In genomic region chr19:10589127-10589857, GRCm38 (mm10) we compare ENCODE assay signal across 18 mouse cellular contexts. TPM values are rescaled to one million over a fixed set of nuclear protein-coding genes. Genes with fewer than 3 reads are reported as not detected.
DNase-seq lines count a peak whose midpoint lies in the region; ATAC-seq lines count a peak whose summit lies in the region.
"Had no signal": no experiment of that assay in that cellular context is flagged by ENCODE, and none has a peak within 500 bp of the region (broad histone marks: within the 10 kb centered on the region; RNA-seq: fewer than 3 reads in every experiment).

No protein-coding gene starts in this region.

- intact Hi-C loops in heart, postnatal 10 days (cut with DNase I) = no loop called here

- ATAC-seq in heart, embryonic 15.5 days (replicated peaks; ENCODE audit: insufficient number of reproducible peaks, insufficient read depth, low FRiP score, low read depth) = 0 out of 2 replicates have a peak, but pooled peaks have one; percentile 43
- ATAC-seq in embryonic facial prominence, embryonic 15.5 days (ENCODE audit: insufficient number of reproducible peaks, low FRiP score, low TSS enrichment, low read depth) = peak; percentile 78
- ATAC-seq in liver, embryonic 16.5 days (ENCODE audit: low read depth) = no peak
- ATAC-seq: midbrain, embryonic 16.5 days had no signal

- no peaks in the 10 kb centered on the region for H3K9me3 ChIP-seq in heart, embryonic 15.5 days (replicated peaks)
- no peaks in the 10 kb centered on the region for H3K9me3 ChIP-seq in embryonic facial prominence, embryonic 15.5 days (replicated peaks)
- H3K9me3 ChIP-seq in liver, embryonic 16.5 days (replicated peaks; ENCODE audit: control insufficient read depth, low read length) = no peaks in the 10 kb centered on the region
- H3K9me3 ChIP-seq: G1E; neural tube, embryonic 13.5 days had no signal

- WGBS in heart, embryonic 15.5 days = 62% methylated on average over 5 of the region's 5 CpGs
- WGBS in embryonic facial prominence, embryonic 15.5 days = 28% methylated on average over 5 of the region's 5 CpGs
- 40% methylated on average over 5 of the region's 5 CpGs for WGBS in liver, embryonic 16.5 days (ENCODE audit: insufficient replicate concordance)

- H3K36me3 ChIP-seq in heart, embryonic 15.5 days = peaks cover 21% of the 10 kb centered on the region
- H3K36me3 ChIP-seq in embryonic facial prominence, embryonic 15.5 days = peaks cover 27% of the 10 kb centered on the region; the same call in 1 of the 2 replicates
- H3K36me3 ChIP-seq in liver, embryonic 16.5 days (ENCODE audit: control insufficient read depth, insufficient read depth) = peaks cover 8% of the 10 kb centered on the region; the same call in 1 of the 2 replicates

- H3K27ac ChIP-seq in heart, embryonic 15.5 days = no peak overlapping the region; the same call in 1 of the 2 replicates
- peak overlapping the region; percentile 76 for H3K27ac ChIP-seq in embryonic facial prominence, embryonic 15.5 days (replicated peaks)
- H3K27ac ChIP-seq in liver, embryonic 16.5 days (ENCODE audit: low read length) = peak overlapping the region; percentile 59
- H3K27ac ChIP-seq: macrophage; neural tube, embryonic 13.5 days had no signal

- no peak overlapping the region for H3K4me2 ChIP-seq in heart, embryonic 15.5 days
- H3K4me2 ChIP-seq in embryonic facial prominence, embryonic 15.5 days (replicated peaks) = no peak overlapping the region
- no peak overlapping the region for H3K4me2 ChIP-seq in liver, embryonic 16.5 days (ENCODE audit: low read depth, low read length)
- H3K4me2 ChIP-seq: neural tube, embryonic 13.5 days had no signal

- no peak overlapping the region for H3K4me3 ChIP-seq in heart, embryonic 15.5 days
- no peak overlapping the region for H3K4me3 ChIP-seq in embryonic facial prominence, embryonic 15.5 days (replicated peaks)
- no peak overlapping the region for H3K4me3 ChIP-seq in liver, embryonic 16.5 days (ENCODE audit: low read depth, low read length)
- H3K4me3 ChIP-seq: erythroblast, embryonic 14.5 days; neural tube, embryonic 13.5 days had no signal

- no peak for DNase-seq in heart, postnatal 10 days
- DNase-seq in adipocyte (ENCODE audit: low spot score) = peak; percentile 51
- no peak for DNase-seq in adrenal gland, postnatal 36 days
- no peak for DNase-seq in ovary, postnatal 14 days (ENCODE audit: low spot score)
- DNase-seq: cerebellum, adult 11-12 months; heart, postnatal 36 days; kidney, adult 2 months; kidney, postnatal 4 days; lung, adult 2 months; thymus, postnatal 36 days had no signal

- no peak overlapping the region for H3K9ac ChIP-seq in heart, embryonic 15.5 days
- H3K9ac ChIP-seq in embryonic facial prominence, embryonic 15.5 days = no peak overlapping the region
- no peak overlapping the region for H3K9ac ChIP-seq in liver, embryonic 16.5 days (ENCODE audit: low read depth, low read length)
- H3K9ac ChIP-seq: neural tube, embryonic 13.5 days had no signal

- H3K4me1 ChIP-seq in heart, embryonic 15.5 days (replicated peaks) = no peaks in the 10 kb centered on the region
- H3K4me1 ChIP-seq in embryonic facial prominence, embryonic 15.5 days = peaks cover 20% of the 10 kb centered on the region
- peaks cover 15% of the 10 kb centered on the region for H3K4me1 ChIP-seq in liver, embryonic 16.5 days (ENCODE audit: control insufficient read depth, low read depth, low read length)
- H3K4me1 ChIP-seq: neural tube, embryonic 13.5 days had no signal

- H3K27me3 ChIP-seq in heart, embryonic 15.5 days = no peaks in the 10 kb centered on the region
- H3K27me3 ChIP-seq in embryonic facial prominence, embryonic 15.5 days = no peaks in the 10 kb centered on the region
- no peaks in the 10 kb centered on the region for H3K27me3 ChIP-seq in liver, embryonic 16.5 days (ENCODE audit: control insufficient read depth, insufficient read depth, low read depth, low read length)
- H3K27me3 ChIP-seq: neural tube, embryonic 13.5 days had no signal

RNA-seq across cellular contexts. Expression of gene Tmem138, which starts 12.1 kb away (rescaled TPM):
- polyA plus RNA-seq in heart, embryonic 15.5 days (2015; fragmentation: Nextera tagmentation; extraction: Ambion mirVana) = 21.4 and 26.2 TPM in 2 replicates
- 1 to 10 TPM; 4.3 to 4.8 TPM for total RNA-seq in heart, postnatal 10 days (2021)
- 37.2 and 46.2 TPM in 2 replicates for polyA plus RNA-seq in embryonic facial prominence, embryonic 15.5 days (2015; fragmentation: Nextera tagmentation; extraction: Ambion mirVana)
- polyA plus RNA-seq in liver, embryonic 16.5 days (2015; fragmentation: Nextera tagmentation; extraction: Ambion mirVana) = 10.5 and 10.6 TPM in 2 replicates
- total RNA-seq in adrenal gland, postnatal 36 days (2021) = 1 to 10 TPM; 8.2 to 8.6 TPM

RNA-seq across cellular contexts. Expression of gene Cyb561a3, which starts 12.3 kb away (rescaled TPM):
- polyA plus RNA-seq in heart, embryonic 15.5 days (2015; fragmentation: Nextera tagmentation; extraction: Ambion mirVana) = 15.4 and 21.8 TPM in 2 replicates
- 10 to 100 TPM; 11.5 to 11.8 TPM for total RNA-seq in heart, postnatal 10 days (2021)
- 24.5 and 25.8 TPM in 2 replicates for polyA plus RNA-seq in embryonic facial prominence, embryonic 15.5 days (2015; fragmentation: Nextera tagmentation; extraction: Ambion mirVana)
- 17.0 and 19.6 TPM in 2 replicates for polyA plus RNA-seq in liver, embryonic 16.5 days (2015; fragmentation: Nextera tagmentation; extraction: Ambion mirVana)
- 10 to 100 TPM; 17.8 to 21.7 TPM for total RNA-seq in adrenal gland, postnatal 36 days (2021)

RNA-seq across cellular contexts. Expression of gene Ddb1, which starts 15.8 kb away (rescaled TPM):
- 204 and 272 TPM in 2 replicates for polyA plus RNA-seq in heart, embryonic 15.5 days (2015; fragmentation: Nextera tagmentation; extraction: Ambion mirVana)
- total RNA-seq in heart, postnatal 10 days (2021) = 100 to 1,000 TPM; 216 to 231 TPM
- polyA plus RNA-seq in embryonic facial prominence, embryonic 15.5 days (2015; fragmentation: Nextera tagmentation; extraction: Ambion mirVana) = 338 and 340 TPM in 2 replicates
- polyA plus RNA-seq in liver, embryonic 16.5 days (2015; fragmentation: Nextera tagmentation; extraction: Ambion mirVana) = 170 and 176 TPM in 2 replicates
- total RNA-seq in adrenal gland, postnatal 36 days (2021) = 100 to 1,000 TPM; 272 to 288 TPM

RNA-seq across cellular contexts. Expression of gene Tkfc, which starts 16.2 kb away (rescaled TPM):
- polyA plus RNA-seq in heart, embryonic 15.5 days (2015; fragmentation: Nextera tagmentation; extraction: Ambion mirVana) = 8.5 and 11.9 TPM in 2 replicates
- total RNA-seq in heart, postnatal 10 days (2021) = 10 to 100 TPM; 10.3 to 11.1 TPM
- 14.4 and 18.8 TPM in 2 replicates for polyA plus RNA-seq in embryonic facial prominence, embryonic 15.5 days (2015; fragmentation: Nextera tagmentation; extraction: Ambion mirVana)
- 39.7 and 47.8 TPM in 2 replicates for polyA plus RNA-seq in liver, embryonic 16.5 days (2015; fragmentation: Nextera tagmentation; extraction: Ambion mirVana)
- 10 to 100 TPM; 18.0 to 20.7 TPM for total RNA-seq in adrenal gland, postnatal 36 days (2021)

RNA-seq across cellular contexts. Expression of gene Tmem216, which starts 33.3 kb away (rescaled TPM):
- polyA plus RNA-seq in heart, embryonic 15.5 days (2015; fragmentation: Nextera tagmentation; extraction: Ambion mirVana) = 14.8 and 19.8 TPM in 2 replicates
- total RNA-seq in heart, postnatal 10 days (2021) = 1 to 10 TPM; 4.5 to 4.9 TPM
- 44.0 and 49.6 TPM in 2 replicates for polyA plus RNA-seq in embryonic facial prominence, embryonic 15.5 days (2015; fragmentation: Nextera tagmentation; extraction: Ambion mirVana)
- 9.7 and 9.9 TPM in 2 replicates for polyA plus RNA-seq in liver, embryonic 16.5 days (2015; fragmentation: Nextera tagmentation; extraction: Ambion mirVana)
- total RNA-seq in adrenal gland, postnatal 36 days (2021) = 10 to 100 TPM; 15.9 to 21.5 TPM
